Mouse (Mus musculus) neutrophil, adult 5-6 weeks (primary cell): ENCODE data around the gene Hist1h2bh. TPM values are rescaled to one million over a fixed set of nuclear protein-coding genes. Genes with fewer than 3 reads are reported as not detected.

ENCODE experiments used
- ATAC-seq: fragments of 151-379, 151-347 bp; 2 replicates; pipeline ENCODE4 v1.8.0; 2017; ENCODE audit warnings: mild to moderate bottlenecking, moderate TSS enrichment; ENCODE audit not compliant: insufficient number of reproducible peaks, poor library complexity, low FRiP score, severe bottlenecking; ENCODE audit errors: extremely low read depth
- total RNA-seq: library from RNA; stranded (forward); fragments of 200-1000 nt; gene quantifications from 2 replicates; pipeline ENCODE4 v1.2.3, GENCODE M21; 2017

Gene Hist1h2bh
- total RNA-seq, 1 experiment from 2014 or later = 5.8 TPM

DNA sequence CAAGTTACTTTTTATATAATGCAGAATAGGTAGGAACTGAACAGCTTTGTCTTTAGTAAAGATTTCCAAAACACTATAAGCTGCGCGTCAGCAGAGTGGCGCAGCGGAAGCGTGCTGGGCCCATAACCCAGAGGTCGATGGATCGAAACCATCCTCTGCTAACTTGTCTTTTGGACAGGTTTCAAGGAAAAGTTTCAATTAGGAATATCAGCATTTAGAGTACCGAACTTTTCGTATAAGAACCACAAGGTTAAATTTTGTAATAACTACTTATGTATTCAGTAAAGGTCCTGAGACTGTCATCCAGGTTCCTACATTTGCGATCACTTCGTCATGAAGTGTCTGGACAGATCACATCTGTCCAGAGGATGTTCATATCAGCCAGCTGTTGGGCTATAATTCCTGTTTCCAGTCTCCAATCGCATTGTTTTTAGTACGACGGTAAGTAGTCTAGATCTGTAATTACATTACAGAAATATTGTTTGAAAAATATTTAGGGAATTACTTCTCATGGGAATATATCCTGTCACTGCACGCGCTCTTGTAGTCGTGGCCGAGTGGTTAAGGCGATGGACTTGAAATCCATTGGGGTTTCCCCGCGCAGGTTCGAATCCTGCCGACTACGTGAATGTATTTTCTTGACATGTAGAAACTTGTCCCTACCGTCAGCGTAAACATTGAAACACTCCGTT, 25.4 kb downstream of the Hist1h2bh start:
- peak; percentile 23; the same call in 1 of the 2 replicates for ATAC-seq

GRCm38 (mm10) chr13:23516822-23517602, 26.2 kb downstream of the Hist1h2bh start:
- ATAC-seq = peak; percentile 17; the same call in 1 of the 2 replicates

DNA sequence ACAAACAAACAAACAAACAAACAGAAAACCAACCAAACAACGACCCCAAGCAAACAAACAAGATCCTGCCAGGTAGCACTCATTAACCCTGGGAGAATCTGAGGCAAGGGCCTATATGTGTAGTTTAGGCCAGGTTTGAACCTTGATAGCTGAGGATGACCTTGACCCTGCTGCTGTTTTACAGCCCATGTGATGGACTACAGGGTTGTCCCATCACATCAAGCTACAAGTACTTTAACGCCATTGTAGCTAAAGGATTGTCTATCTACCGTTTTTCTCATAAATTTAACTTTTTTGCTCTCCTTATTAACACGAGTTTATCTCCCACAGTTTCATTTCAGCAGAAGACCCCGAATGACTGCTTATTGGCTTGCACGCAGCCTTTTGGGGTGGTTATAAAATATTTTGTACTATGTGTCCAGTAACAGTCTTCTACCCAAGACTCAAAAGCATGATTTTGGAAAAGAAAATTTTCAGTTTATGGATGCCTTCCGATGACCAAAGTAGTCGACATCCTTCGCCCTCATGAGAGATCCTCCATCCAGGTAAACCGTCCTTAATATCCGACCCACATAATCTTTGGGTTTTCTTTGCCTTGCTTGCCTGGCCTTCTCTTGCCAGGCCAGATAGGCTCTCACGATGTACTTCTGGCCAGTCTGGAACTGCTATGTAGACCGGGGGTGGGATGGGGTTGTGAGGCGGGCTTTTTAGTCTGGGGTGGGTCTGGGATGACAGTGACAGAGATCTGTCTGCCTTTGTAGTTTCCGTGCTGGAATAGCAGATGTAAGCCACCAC, 27.2 kb downstream of the Hist1h2bh start:
- ATAC-seq = no peak

- no peak for ATAC-seq
Observed at GRCm38 (mm10) chr13:23515281-23515680, 27.9 kb downstream of the Hist1h2bh start.

DNA sequence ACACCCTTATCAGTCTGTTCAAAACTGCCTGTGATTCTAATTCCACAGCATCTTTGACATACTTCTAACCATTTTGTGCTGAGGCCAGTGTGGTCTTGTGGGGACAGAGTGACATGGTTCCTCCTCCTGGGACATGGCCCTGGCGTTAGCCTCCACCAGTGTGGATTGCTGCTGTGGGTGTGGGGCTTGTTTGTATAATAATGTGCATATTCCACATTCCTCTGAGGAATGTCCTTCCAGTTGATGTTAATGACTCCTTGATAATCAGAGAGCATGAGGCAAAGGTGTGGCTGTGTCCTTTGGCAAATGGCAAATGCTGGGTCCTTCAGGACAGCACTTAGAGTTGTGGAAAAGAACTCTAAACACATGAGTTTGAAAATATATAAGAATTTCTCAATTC, 29.7 kb downstream of the Hist1h2bh start:
- no peak for ATAC-seq

DNA sequence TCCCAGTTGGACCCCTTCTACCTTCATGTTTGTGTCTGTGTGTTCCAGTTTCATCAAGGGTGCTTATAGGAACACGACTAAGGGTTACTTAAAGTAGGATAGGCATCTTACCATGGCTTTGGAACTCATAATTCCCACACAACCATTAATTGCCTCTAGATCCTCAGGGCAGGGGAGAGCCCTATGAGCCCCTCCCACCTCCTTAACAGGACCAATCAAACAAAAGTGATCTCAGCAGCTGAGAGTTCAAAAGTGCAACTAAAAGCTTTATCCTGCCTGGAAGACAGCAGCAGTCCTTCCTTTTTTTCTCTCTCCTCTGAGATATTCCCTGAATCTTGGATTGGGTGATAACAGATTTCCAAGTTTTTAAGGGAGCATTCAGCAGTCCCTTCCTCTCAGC, 33.1 kb downstream of the Hist1h2bh start:
- ATAC-seq = no peak

GRCm38 (mm10) chr13:23506819-23507515, 36.2 kb downstream of the Hist1h2bh start:
- no peak for ATAC-seq

DNA sequence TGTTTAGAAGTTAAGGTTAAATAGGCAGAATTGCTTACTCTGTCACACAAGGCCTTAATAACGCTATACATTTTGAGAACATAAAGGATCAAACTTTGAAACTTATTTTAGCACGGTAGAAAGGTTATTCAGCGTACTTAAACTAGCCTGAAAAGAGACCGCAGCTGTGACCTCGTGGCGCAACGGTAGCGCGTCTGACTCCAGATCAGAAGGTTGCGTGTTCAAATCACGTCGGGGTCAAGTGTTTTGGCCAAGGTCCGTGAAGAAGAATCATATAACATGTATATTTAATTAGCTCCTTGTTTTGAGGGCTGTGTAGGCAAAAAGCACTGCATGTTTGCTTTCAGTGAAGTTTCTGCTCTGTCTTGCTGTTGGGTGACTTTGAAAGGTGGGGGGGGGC, 36.8 kb downstream of the Hist1h2bh start:
- no peak for ATAC-seq

DNA sequence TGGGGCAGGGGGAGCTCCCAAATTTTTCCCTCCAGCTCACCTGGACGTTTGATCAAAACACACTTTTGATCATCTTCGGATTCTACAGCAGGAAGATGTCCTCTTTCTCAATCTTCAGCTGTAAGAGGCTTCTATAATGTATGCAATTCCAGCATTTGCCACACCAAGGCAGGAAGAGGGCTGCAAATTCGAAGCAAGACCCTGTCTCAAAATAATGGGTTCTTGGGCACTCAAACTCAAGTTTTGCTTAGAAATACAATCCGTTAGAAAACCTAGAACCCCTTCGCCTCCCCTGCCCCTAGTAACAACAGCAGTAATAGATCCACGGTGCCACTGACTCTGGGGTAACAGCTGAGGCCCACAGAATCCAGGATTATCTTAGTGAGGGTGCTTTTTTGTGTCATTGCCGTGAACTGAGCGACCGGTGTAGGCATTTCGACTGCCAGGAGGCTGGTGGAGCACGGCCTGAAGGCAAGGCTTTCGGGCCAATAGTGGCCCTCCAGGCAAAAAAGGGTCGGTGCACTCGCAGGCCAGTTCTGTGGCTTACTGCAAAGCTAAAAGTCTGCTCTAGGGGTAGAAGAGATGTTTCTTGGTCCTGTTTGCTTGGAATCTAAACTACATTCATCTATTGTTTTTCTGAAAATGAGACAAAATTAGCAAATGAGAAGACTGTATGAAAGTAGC, 37.4 kb downstream of the Hist1h2bh start:
- ATAC-seq = no peak

DNA sequence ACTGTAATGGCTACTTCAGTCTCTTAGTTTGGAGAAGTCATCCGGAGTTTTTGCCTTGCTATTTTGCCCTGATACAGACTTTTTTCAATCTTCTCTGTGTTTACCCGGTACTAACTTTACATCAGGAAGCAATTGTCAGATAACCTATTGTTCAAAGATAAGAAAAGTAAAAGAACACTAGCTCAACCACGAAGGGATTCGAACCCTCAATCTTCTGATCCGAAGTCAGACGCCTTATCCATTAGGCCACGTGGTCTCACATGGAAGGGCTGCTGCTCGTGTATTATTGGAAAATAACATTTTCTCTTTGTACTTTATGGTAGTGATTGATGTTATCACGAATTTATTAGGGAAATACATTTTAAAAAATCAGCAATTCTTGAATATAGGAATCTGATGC, 39.4 kb downstream of the Hist1h2bh start:
- no peak for ATAC-seq

DNA sequence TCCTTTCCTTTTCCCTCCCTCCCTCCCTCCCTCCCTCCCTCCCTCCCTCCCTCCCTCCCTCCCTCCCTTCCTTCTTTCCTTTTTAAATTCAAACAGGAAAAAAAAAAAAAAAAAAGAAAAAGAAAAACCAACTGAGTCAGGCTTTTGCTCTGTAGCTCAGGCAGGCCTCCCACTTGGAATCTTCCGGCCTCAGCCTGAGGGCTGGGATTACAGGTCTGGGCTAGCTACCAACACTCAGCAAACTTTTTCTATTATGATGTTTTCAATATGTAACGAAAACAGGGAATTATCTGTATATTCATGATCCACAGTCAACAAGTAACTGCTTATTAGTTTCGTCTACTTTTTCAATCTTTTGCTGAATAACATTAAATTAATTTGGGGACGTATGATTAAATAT, 40.3 kb downstream of the Hist1h2bh start:
- no peak for ATAC-seq

DNA sequence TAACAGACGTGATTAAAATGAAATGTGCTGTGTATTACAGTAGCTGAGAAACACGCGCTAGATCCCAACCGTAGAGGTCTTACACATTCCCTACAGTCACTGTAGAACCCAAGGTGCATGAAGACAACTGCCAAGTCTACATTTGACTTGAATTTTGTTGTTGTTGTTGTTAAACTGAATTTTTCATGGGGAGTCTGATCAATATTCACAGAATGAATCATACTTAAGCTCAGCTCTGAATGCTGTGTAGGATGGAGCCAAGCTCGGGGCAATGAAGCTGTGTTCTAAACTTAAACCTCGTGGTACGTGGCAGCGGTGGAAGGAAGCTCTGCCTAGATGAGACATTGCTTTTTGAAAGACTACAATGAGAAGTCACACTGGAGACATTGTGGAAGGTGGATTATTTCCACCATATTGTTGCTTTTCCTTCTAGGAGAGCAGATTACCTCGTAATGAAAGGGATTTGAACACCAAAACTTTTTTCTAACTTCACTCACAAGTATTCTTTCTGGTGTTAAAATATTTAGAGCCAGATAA, 41.1 kb downstream of the Hist1h2bh start:
- no peak for ATAC-seq

DNA sequence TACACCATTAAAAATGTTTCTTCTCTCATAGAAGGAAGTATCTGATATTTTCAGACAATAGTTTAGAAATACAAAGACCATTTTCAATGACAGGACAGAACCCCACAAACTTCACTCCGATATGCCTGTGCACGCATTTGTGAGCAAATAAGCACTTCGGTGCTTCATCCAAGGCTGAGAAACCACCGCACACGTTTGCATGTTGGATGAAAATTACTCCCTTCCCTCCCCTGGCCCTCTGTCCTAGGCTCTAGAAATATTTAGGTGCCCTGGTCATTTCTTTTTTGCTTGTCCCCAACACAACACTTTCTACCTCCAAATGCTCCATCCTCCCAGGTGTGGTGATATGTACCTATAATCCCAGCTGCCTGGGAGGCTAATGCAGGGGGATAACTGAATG, 41.7 kb downstream of the Hist1h2bh start:
- no peak for ATAC-seq

- no peak for ATAC-seq
Observed at GRCm38 (mm10) chr13:23500424-23501200, 42.6 kb downstream of the Hist1h2bh start.

- ATAC-seq = no peak
Observed at GRCm38 (mm10) chr13:23499943-23500342, 43.2 kb downstream of the Hist1h2bh start.

DNA sequence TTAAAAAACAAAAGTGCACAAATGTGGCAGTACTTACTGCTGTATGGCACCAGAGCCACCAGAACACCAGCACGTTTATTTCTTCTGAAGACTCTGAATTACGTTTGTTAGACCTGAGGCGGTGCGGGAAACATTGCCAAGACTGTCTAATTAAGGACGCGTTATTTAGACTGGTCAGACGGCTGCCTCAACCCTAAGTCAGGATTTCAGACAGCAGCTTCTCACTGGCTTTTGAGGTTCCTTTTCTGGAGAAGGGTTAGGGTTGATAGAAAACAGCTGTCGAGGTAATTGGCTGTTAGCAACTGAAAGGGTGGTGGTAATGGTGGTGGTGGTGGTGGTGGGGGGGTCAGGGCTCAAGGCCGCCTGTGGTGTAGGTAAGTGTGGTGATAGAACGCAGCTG, 44.5 kb downstream of the Hist1h2bh start:
- ATAC-seq = no peak

DNA sequence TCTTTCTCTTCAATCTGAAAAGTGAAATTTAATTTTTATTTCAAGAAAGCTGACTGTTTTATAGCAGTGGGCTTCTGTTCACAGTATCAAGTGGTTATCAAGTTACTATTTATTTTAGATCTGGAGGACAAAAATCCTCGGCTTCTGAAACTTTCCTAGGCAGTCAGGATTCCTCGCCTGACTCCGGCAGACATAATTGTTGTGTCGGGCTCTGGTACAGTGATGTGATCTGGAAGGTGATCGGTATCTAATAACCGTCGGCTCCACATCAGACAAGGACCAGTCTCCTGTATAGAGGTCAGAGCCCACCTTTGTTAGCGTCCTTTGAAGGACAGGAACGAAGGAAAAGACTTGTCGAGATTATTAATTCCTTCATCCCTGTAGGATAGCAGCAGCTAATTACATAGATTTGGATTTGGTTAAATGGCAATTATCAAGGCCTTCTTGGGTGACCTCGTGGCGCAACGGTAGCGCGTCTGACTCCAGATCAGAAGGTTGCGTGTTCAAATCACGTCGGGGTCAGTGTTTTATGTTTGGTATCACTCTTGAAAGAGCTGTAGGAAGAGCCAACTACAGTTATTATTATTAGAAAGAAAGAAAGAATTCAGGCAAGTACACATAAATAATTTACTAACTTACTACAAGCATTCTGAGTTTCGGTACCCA, 45.4 kb downstream of the Hist1h2bh start:
- no peak for ATAC-seq
